Mouse (Mus musculus) forebrain, embryonic 15.5 days (tissue): ENCODE measurements at regions not wholly inside any gene's neighbourhood (a gene's known extent, or its start where the extent isn't known, plus 50 kb on each side); places are given as distances from the start of the nearest gene placed in this dataset.
A peak's percentile ranks its signal among the peaks of the same experiment; 100 is the strongest.

ENCODE experiments used
- ATAC-seq: fragments of 200-750 bp; cut with Nextera tagmentation; replicated peaks from 2 replicates; pipeline ENCODE4 v1.8.0; 2017; ENCODE audit warnings: mild to moderate bottlenecking, moderate TSS enrichment, moderate library complexity
- H3K27ac ChIP-seq: fragments of 300-500 bp; sonication (generic); replicated peaks from 2 replicates; pipeline ENCODE4 v1.5.1; 2015; ENCODE audit warnings: mild to moderate bottlenecking, inconsistent platforms
- H3K27me3 ChIP-seq: fragments of 300-500 bp; sonication (generic); 2 replicates; pipeline ENCODE4 v1.6.1; 2015; ENCODE audit warnings: inconsistent platforms
- H3K36me3 ChIP-seq: fragments of 300-500 bp; sonication (generic); 2 replicates; pipeline ENCODE4 v1.6.1; 2015; ENCODE audit warnings: mild to moderate bottlenecking, inconsistent platforms
- H3K4me1 ChIP-seq: fragments of 300-500 bp; sonication (generic); 2 replicates; pipeline ENCODE4 v1.6.1; 2015; ENCODE audit warnings: inconsistent platforms
- H3K4me2 ChIP-seq: fragments of 300-500 bp; sonication (generic); replicated peaks from 2 replicates; pipeline ENCODE4 v1.6.1; 2015; ENCODE audit warnings: mild to moderate bottlenecking, inconsistent platforms
- H3K4me3 ChIP-seq: fragments of 300-500 bp; sonication (generic); 2 replicates; pipeline ENCODE4 v1.5.1; 2015; ENCODE audit warnings: mild to moderate bottlenecking, inconsistent platforms
- H3K9ac ChIP-seq: fragments of 300-500 bp; sonication (generic); replicated peaks from 2 replicates; pipeline ENCODE4 v1.6.1; 2015; ENCODE audit warnings: mild to moderate bottlenecking, inconsistent platforms
- H3K9me3 ChIP-seq: fragments of 300-500 bp; sonication (generic); 2 replicates; pipeline ENCODE4 v1.6.1; 2016; ENCODE audit warnings: inconsistent platforms
- WGBS: fragments of 180-500 bp; shearing (Covaris S2); methylation state at CpG from one replicate; pipeline ENCODE4 v1.1.7; 2015; ENCODE audit warnings: mixed read lengths; 5-methylcytosine and 5-hydroxymethylcytosine counted together

- Histone ChIP-seq H3K4me3 (no peak overlapping the region), H3K9me3 (no peaks in the 10 kb centered on the region), H3K9ac (no peak overlapping the region), H3K4me2 (no peak overlapping the region), H3K27ac (no peak overlapping the region), H3K27me3 (no peaks in the 10 kb centered on the region), H3K4me1 (no peaks in the 10 kb centered on the region; the same call in 1 of the 2 replicates), H3K36me3 (no peaks in the 10 kb centered on the region)
- WGBS = 43% methylated on average over 11 of the region's 11 CpGs
- no peak for ATAC-seq
These were observed 141.3 kb downstream of the Rnd3 start for GRCm38 (mm10) chr2:51007409-51008250.

- H3K27me3 ChIP-seq = no peaks in the 10 kb centered on the region
- ATAC-seq = no peak
- no peak overlapping the region for H3K4me2 ChIP-seq
- no peaks in the 10 kb centered on the region for H3K36me3 ChIP-seq
- 48% methylated on average over 3 of the region's 3 CpGs for WGBS
- H3K9me3 ChIP-seq = no peaks in the 10 kb centered on the region
- no peak overlapping the region for H3K9ac ChIP-seq
- H3K4me3 ChIP-seq = no peak overlapping the region
- H3K27ac ChIP-seq = no peak overlapping the region
- H3K4me1 ChIP-seq = no peaks in the 10 kb centered on the region; the same call in 1 of the 2 replicates
These were observed 142.1 kb downstream of the Rnd3 start for GRCm38 (mm10) chr2:51006818-51007217.

DNA sequence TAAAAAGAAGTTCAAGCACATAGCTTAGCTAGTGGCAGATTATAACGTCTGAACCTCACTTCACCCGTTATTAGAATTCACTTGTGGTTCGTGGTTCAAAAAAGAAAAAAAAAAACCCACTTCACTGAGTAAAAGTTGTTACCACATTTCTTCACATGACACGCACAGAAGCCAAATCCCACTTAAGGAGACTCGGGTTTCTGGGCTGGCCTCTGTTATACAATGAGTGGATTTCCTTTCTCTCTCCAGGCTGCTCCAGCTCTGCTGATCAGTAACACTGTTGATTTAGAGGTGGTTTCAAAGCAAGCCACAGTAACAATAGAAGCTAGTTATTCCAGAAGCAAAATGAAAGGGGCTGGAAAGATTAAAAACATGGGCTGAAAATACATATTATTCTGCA lies 147.4 kb downstream of the Rnd3 start:
- ATAC-seq = no peak

GRCm38 (mm10) chr2:50983883-50984410 lies 165.0 kb downstream of the Rnd3 start:
- no peaks in the 10 kb centered on the region for H3K4me1 ChIP-seq
- no peak for ATAC-seq
- no peaks in the 10 kb centered on the region for H3K36me3 ChIP-seq
- H3K4me3 ChIP-seq = no peak overlapping the region
- no peak overlapping the region for H3K27ac ChIP-seq
- H3K9ac ChIP-seq = no peak overlapping the region
- no peaks in the 10 kb centered on the region for H3K9me3 ChIP-seq
- H3K4me2 ChIP-seq = no peak overlapping the region
- H3K27me3 ChIP-seq = no peaks in the 10 kb centered on the region
- 58% methylated on average over 2 of the region's 2 CpGs for WGBS

More for the DNA sequence above, 147.4 kb downstream of the Rnd3 start:
- Histone ChIP-seq H3K27me3 (no peaks in the 10 kb centered on the region), H3K9me3 (no peaks in the 10 kb centered on the region), H3K9ac (no peak overlapping the region), H3K4me3 (no peak overlapping the region), H3K4me2 (no peak overlapping the region), H3K36me3 (no peaks in the 10 kb centered on the region), H3K27ac (no peak overlapping the region), H3K4me1 (no peaks in the 10 kb centered on the region)
- 24% methylated on average over 5 of the region's 5 CpGs for WGBS

- H3K4me2 ChIP-seq = no peak overlapping the region
- H3K9ac ChIP-seq = no peak overlapping the region
- no peaks in the 10 kb centered on the region for H3K9me3 ChIP-seq
- H3K36me3 ChIP-seq = no peaks in the 10 kb centered on the region
- H3K27me3 ChIP-seq = no peaks in the 10 kb centered on the region
- no peak overlapping the region for H3K27ac ChIP-seq
- WGBS = 78% methylated on average over 5 of the region's 5 CpGs
- H3K4me1 ChIP-seq = no peaks in the 10 kb centered on the region
- ATAC-seq = no peak
- H3K4me3 ChIP-seq = no peak overlapping the region
These were observed 166.3 kb downstream of the Rnd3 start for GRCm38 (mm10) chr2:50982571-50982970.

DNA sequence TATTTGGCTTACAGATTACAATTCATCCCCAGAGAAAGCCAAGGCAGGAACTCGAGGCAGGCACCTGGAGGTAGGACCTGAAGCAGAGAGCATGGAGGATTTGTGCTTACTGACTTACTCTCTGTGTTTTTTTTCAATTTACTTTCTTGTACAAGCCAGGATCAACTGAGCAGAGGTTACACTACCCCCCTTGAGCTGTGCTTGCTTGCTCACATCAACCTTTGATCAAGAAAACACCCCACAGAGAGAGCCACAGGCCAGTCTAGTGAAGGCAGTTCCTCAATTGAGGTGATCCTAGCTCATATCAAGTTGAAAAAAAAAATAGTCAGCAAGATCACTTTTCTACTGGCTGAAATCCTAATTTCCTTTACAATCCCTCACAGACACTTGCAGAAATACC lies 170.6 kb downstream of the Rnd3 start:
- Histone ChIP-seq H3K9me3 (no peaks in the 10 kb centered on the region), H3K4me2 (no peak overlapping the region), H3K4me1 (no peaks in the 10 kb centered on the region), H3K4me3 (no peak overlapping the region), H3K27me3 (no peaks in the 10 kb centered on the region), H3K9ac (no peak overlapping the region), H3K36me3 (no peaks in the 10 kb centered on the region), H3K27ac (no peak overlapping the region)
- ATAC-seq = no peak
- WGBS = 78% methylated on average over 1 of the region's 1 CpGs

DNA sequence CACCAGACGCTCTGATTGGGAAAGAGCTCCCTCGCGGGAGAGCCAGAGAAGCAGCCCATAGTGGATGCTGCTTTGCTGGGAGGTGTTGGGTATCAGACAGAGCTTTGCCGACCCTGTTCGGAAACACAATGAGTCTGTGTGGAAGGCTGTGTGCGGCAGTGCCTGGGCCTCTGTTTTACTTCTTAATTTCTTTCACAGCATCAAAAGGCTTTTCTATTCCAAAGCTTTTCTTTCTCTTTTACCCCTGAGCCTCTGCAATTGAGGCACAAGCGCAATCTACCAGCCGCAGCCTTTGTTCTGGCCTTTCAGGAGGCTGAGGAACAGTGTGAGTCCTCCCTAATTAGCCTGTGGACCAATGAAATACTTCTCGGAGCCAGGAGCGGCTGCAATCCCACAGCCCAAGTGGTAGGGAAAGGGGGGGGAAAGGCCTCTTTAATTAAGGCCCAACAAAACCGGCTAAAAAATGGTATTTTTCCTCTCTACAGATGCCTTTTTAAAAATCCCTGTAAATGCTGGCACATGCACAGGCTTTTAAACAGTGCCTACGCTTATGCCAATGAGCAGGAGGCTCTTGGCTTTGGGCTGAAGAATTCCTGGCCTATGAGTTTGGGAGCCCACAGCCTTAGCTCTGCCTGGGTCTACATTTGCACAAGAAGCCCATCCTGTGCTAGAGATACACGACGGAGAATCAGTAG lies 177.6 kb downstream of the Rnd3 start:
- H3K9ac ChIP-seq = peak overlapping the region; percentile 19
- 2% methylated on average over 14 of the region's 14 CpGs for WGBS
- peak; percentile 98 for ATAC-seq
- H3K27ac ChIP-seq = peak overlapping the region; percentile 91
- no peaks in the 10 kb centered on the region for H3K9me3 ChIP-seq
- no peaks in the 10 kb centered on the region for H3K36me3 ChIP-seq
- H3K27me3 ChIP-seq = no peaks in the 10 kb centered on the region
- peak overlapping the region; percentile 19 for H3K4me2 ChIP-seq
- peaks cover 39% of the 10 kb centered on the region for H3K4me1 ChIP-seq
- H3K4me3 ChIP-seq = no peak overlapping the region

- no peak overlapping the region for H3K4me2 ChIP-seq
- no peak overlapping the region for H3K27ac ChIP-seq
- no peak for ATAC-seq
- H3K9me3 ChIP-seq = no peaks in the 10 kb centered on the region
- no peaks in the 10 kb centered on the region for H3K36me3 ChIP-seq
- no peak overlapping the region for H3K4me3 ChIP-seq
- peaks cover 48% of the 10 kb centered on the region for H3K4me1 ChIP-seq
- no peaks in the 10 kb centered on the region for H3K27me3 ChIP-seq
- WGBS = 74% methylated on average over 4 of the region's 4 CpGs
- H3K9ac ChIP-seq = no peak overlapping the region
These were observed 180.5 kb downstream of the Rnd3 start for GRCm38 (mm10) chr2:50968382-50968781.

DNA sequence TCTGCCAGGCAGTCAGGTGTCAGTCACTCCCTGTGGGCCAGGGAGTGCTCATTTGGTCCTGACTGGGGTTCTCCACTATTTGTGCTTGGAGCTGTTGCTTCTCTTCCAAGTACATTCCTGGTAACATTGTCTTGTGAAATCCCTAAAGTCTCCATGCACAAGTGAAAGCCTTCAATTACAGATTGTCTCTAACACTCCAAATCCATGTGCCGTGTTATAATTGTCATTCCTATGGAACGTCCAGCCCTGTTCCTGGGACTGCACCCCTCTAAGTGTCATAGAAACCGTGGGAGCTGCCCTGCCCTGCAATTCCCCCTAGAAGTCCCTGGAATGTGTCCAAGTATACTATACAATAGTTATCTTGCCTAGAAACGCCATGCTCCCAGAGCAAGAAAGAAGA lies 181.1 kb downstream of the Rnd3 start:
- Histone ChIP-seq H3K4me1 (peaks cover 48% of the 10 kb centered on the region), H3K27me3 (no peaks in the 10 kb centered on the region), H3K36me3 (no peaks in the 10 kb centered on the region), H3K4me3 (no peak overlapping the region), H3K9me3 (no peaks in the 10 kb centered on the region), H3K27ac (no peak overlapping the region), H3K4me2 (no peak overlapping the region), H3K9ac (no peak overlapping the region)
- WGBS = 9% methylated on average over 4 of the region's 4 CpGs
- ATAC-seq = no peak

DNA sequence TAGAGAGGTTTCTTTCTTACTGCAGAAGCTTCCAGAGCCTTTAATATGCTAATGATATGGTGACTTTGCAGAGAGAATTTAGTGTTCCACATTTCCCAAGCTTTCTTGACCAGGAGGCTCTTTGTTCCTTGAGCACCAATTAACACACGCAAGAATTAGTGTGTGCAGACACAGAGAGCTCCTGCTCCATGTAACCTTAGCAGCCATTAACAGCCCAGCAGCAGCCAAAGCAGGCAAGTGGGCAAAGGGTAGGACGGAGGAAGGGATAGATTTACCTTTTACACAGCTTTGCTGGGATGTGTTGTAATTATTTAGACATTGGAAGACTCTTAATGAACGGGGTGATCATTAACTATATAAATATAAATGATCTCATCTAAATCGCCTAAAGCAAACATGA lies 181.8 kb downstream of the Rnd3 start:
- H3K36me3 ChIP-seq = no peaks in the 10 kb centered on the region
- H3K4me2 ChIP-seq = no peak overlapping the region
- no peak for ATAC-seq
- H3K9ac ChIP-seq = no peak overlapping the region
- peaks cover 45% of the 10 kb centered on the region for H3K4me1 ChIP-seq
- no peak overlapping the region for H3K27ac ChIP-seq
- H3K27me3 ChIP-seq = no peaks in the 10 kb centered on the region
- no peak overlapping the region for H3K4me3 ChIP-seq
- WGBS = 17% methylated on average over 4 of the region's 4 CpGs
- H3K9me3 ChIP-seq = no peaks in the 10 kb centered on the region

DNA sequence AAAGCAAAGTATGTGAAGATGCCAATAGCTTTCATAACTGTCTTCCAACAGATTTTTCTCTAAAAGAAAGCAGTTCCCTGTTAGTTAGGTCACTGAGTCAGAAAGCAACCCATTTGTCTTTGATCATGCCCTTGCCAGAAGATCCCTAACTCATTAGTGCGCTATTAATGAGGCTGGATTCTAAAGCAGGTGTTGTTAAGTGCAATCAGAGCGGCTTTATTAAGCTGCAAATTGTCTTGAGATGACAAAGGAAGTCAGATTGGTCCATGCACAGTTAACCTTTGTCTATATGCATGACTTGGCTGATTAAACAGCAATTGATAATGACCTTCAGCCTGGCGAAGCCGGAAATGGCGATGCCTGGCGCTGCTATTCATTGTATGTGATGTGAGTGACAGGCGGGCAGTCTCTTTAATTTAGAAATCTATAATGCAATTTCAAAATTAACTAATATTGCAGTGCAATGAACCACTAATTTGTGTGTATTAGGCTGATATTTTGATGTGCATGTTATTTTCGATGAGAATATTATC lies 183.4 kb downstream of the Rnd3 start:
- H3K9me3 ChIP-seq = no peaks in the 10 kb centered on the region
- H3K4me2 ChIP-seq = no peak overlapping the region
- no peak overlapping the region for H3K27ac ChIP-seq
- ATAC-seq = no peak
- 25% methylated on average over 8 of the region's 8 CpGs for WGBS
- H3K9ac ChIP-seq = no peak overlapping the region
- H3K27me3 ChIP-seq = no peaks in the 10 kb centered on the region
- no peaks in the 10 kb centered on the region for H3K36me3 ChIP-seq
- H3K4me1 ChIP-seq = peaks cover 29% of the 10 kb centered on the region
- H3K4me3 ChIP-seq = no peak overlapping the region

DNA sequence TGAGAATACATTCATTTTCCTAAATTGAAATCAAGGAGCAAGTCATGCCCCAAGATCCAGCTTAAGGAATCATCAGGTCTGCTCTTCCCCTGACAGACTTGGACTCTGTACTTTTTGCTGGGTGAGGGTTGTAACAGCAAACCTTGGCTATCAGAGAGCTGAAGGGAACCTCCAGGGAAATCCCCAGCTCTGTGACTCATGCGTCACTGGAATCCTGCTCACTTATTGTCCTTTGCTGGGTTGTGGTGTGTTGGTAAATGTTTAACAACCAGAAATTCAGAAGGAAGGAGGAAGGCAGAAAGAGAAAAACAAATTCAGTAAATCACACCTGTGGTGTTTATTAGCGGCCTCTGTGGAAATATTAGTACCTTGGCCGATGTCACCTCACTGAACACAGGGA lies 184.8 kb downstream of the Rnd3 start:
- no peak for ATAC-seq
- no peak overlapping the region for H3K9ac ChIP-seq
- no peak overlapping the region for H3K4me2 ChIP-seq
- no peaks in the 10 kb centered on the region for H3K36me3 ChIP-seq
- H3K4me1 ChIP-seq = peaks cover 22% of the 10 kb centered on the region
- no peaks in the 10 kb centered on the region for H3K9me3 ChIP-seq
- 94% methylated on average over 3 of the region's 3 CpGs for WGBS
- H3K27me3 ChIP-seq = no peaks in the 10 kb centered on the region
- H3K4me3 ChIP-seq = no peak overlapping the region
- H3K27ac ChIP-seq = no peak overlapping the region
